Mouse (Mus musculus) CD4-positive helper T cell, adult 2 months (primary cell): ENCODE measurements around the gene Esrrg.

Source experiments
- DNase-seq: peaks from one replicate; pipeline ENCODE4 v3.0.0-alpha.2; 2012; ENCODE audit warnings: low read depth, missing footprints, low spot score

The Esrrg gene

GRCm38 (mm10) chr1:187826869-187827268 is 218.3 kb downstream of the Esrrg start:
- no peak for DNase-seq

- DNase-seq, result no peak
These were observed 222.3 kb downstream of the Esrrg start for GRCm38 (mm10) chr1:187830937-187831336.

GRCm38 (mm10) chr1:187832851-187833250 is 224.3 kb downstream of the Esrrg start:
- no peak for DNase-seq

- DNase-seq, result no peak
These were observed 226.0 kb downstream of the Esrrg start for GRCm38 (mm10) chr1:187834576-187834975.

- DNase-seq, result no peak
These were observed 227.8 kb downstream of the Esrrg start for GRCm38 (mm10) chr1:187836384-187836783.

- no peak for DNase-seq
These were observed 228.3 kb downstream of the Esrrg start for GRCm38 (mm10) chr1:187836876-187837275.

GRCm38 (mm10) chr1:187841629-187842028 is 233.0 kb downstream of the Esrrg start:
- DNase-seq, result no peak

- no peak for DNase-seq
These were observed 234.1 kb downstream of the Esrrg start for GRCm38 (mm10) chr1:187842702-187843101.

- DNase-seq, result no peak
These were observed 245.6 kb downstream of the Esrrg start for GRCm38 (mm10) chr1:187854148-187854547.

- no peak for DNase-seq
These were observed 253.7 kb downstream of the Esrrg start for GRCm38 (mm10) chr1:187862339-187862738.

GRCm38 (mm10) chr1:187868427-187868826 is 259.8 kb downstream of the Esrrg start:
- no peak for DNase-seq

- DNase-seq, result no peak
These were observed 263.6 kb downstream of the Esrrg start for GRCm38 (mm10) chr1:187872208-187872607.

- DNase-seq, result no peak
These were observed 264.2 kb downstream of the Esrrg start for GRCm38 (mm10) chr1:187872744-187873143.

- no peak for DNase-seq
These were observed 265.2 kb downstream of the Esrrg start for GRCm38 (mm10) chr1:187873770-187874169.

- DNase-seq, result no peak
These were observed 278.7 kb downstream of the Esrrg start for GRCm38 (mm10) chr1:187887270-187887669.

GRCm38 (mm10) chr1:187888142-187888541 is 279.6 kb downstream of the Esrrg start:
- DNase-seq, result no peak

GRCm38 (mm10) chr1:187889096-187889495 is 280.5 kb downstream of the Esrrg start:
- DNase-seq, result no peak

GRCm38 (mm10) chr1:187891262-187891661 is 282.7 kb downstream of the Esrrg start:
- no peak for DNase-seq

- no peak for DNase-seq
These were observed 286.9 kb downstream of the Esrrg start for GRCm38 (mm10) chr1:187895459-187895858.

- no peak for DNase-seq
These were observed 287.7 kb downstream of the Esrrg start for GRCm38 (mm10) chr1:187896291-187896690.

GRCm38 (mm10) chr1:187896910-187897309 is 288.3 kb downstream of the Esrrg start:
- DNase-seq, result no peak

- DNase-seq, result no peak
These were observed 290.9 kb downstream of the Esrrg start for GRCm38 (mm10) chr1:187899541-187899940.

GRCm38 (mm10) chr1:187900756-187901155 is 292.2 kb downstream of the Esrrg start:
- DNase-seq, result no peak

GRCm38 (mm10) chr1:187902176-187902575 is 293.6 kb downstream of the Esrrg start:
- no peak for DNase-seq
